Mouse (Mus musculus): ENCODE results near the gene Rgmb. TPM values are rescaled to one million over a fixed set of nuclear protein-coding genes. Genes with fewer than 3 reads are reported as not detected.

The Rgmb gene
- polyA plus RNA-seq (2016; fragmentation: Nextera tagmentation; extraction: Ambion mirVana) = 27.6 and 43.0 TPM in 2 replicates

- WGBS = 1% methylated on average over 55 of the region's 55 CpGs
- Histone ChIP-seq H3K36me3 (no peaks in the 10 kb centered on the region), H3K4me1 (peaks cover 49% of the 10 kb centered on the region), H3K9me3 (replicated peaks) (no peaks in the 10 kb centered on the region), H3K27ac (replicated peaks) (peak within 1 kb of the TSS; percentile 94), H3K27me3 (ENCODE audit: low read depth, poor library complexity, severe bottlenecking) (peaks cover 14% of the 10 kb centered on the region; the same call in 1 of the 2 replicates), H3K4me3 (peak within 1 kb of the TSS; percentile 79)
- peak; percentile 76 for DNase-seq (ENCODE audit: low spot score)
Measured at GRCm38 (mm10) chr17:15830766-15831644, at the start of gene Rgmb. TSS of gene Rgmb (minus strand) at chr17:15831039.

- H3K9me3 ChIP-seq (replicated peaks) = no peaks in the 10 kb centered on the region
- H3K27me3 ChIP-seq (ENCODE audit: low read depth, poor library complexity, severe bottlenecking) = no peaks in the 10 kb centered on the region
- 89% methylated on average over 6 of the region's 6 CpGs for WGBS
- DNase-seq (ENCODE audit: low spot score) = no peak
- H3K36me3 ChIP-seq = no peaks in the 10 kb centered on the region
- no peak overlapping the region for H3K4me3 ChIP-seq
- H3K27ac ChIP-seq (replicated peaks) = no peak overlapping the region
- no peaks in the 10 kb centered on the region for H3K4me1 ChIP-seq
Measured at GRCm38 (mm10) chr17:15874765-15875164, 43.9 kb upstream of the Rgmb start.

GRCm38 (mm10) chr17:15872093-15872492 is 41.3 kb upstream of the Rgmb start:
- no peak for DNase-seq (ENCODE audit: low spot score)
- Histone ChIP-seq H3K27me3 (ENCODE audit: low read depth, poor library complexity, severe bottlenecking) (no peaks in the 10 kb centered on the region), H3K9me3 (replicated peaks) (no peaks in the 10 kb centered on the region), H3K4me1 (no peaks in the 10 kb centered on the region), H3K27ac (replicated peaks) (no peak overlapping the region), H3K4me3 (no peak overlapping the region), H3K36me3 (no peaks in the 10 kb centered on the region)

DNA sequence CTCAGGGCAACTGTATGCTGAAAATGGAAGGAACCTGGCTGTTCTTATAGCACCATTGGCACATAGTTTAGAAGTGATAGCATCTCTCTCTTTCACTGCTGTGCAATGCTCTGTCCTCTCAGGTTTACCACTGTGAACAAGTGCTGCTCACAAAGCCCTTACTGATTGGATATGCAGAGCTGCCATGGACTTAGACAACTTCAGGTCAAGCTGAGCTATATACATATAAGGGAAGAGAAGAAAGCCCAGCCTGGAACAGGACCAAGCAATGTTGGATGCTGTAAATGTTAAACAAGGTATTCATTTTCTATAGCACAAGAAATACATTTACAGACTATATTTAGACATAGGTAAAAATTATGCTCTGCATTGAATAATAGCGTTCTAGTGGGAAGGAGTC is 34.4 kb upstream of the Rgmb start:
- Histone ChIP-seq H3K4me1 (no peaks in the 10 kb centered on the region), H3K27me3 (ENCODE audit: low read depth, poor library complexity, severe bottlenecking) (no peaks in the 10 kb centered on the region), H3K27ac (replicated peaks) (no peak overlapping the region), H3K4me3 (no peak overlapping the region), H3K9me3 (replicated peaks) (no peaks in the 10 kb centered on the region), H3K36me3 (no peaks in the 10 kb centered on the region)
- no peak for DNase-seq (ENCODE audit: low spot score)
- 90% methylated on average over 1 of the region's 1 CpGs for WGBS

DNA sequence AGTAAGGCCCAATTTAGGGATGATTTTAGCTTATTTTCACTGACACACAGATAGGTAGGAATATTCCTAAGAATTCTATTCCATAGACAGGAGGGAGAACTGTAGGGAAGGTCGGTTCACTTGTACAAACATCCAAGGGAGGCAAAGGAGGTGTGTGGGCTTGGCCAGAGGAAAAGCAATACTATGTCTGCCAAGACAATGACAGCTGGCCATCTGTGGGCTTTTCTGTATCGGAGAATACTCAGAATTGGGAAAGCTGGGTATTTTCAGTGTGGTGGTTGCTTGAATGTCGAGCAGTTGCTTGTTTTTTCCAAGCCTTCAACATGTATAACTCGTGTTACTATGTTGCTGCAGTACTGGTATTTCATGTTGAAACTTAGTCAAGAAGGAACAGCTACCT is 31.5 kb upstream of the Rgmb start:
- WGBS = 82% methylated on average over 4 of the region's 4 CpGs
- DNase-seq (ENCODE audit: low spot score) = no peak
- Histone ChIP-seq H3K4me3 (no peak overlapping the region), H3K27me3 (ENCODE audit: low read depth, poor library complexity, severe bottlenecking) (no peaks in the 10 kb centered on the region), H3K4me1 (no peaks in the 10 kb centered on the region), H3K36me3 (no peaks in the 10 kb centered on the region), H3K27ac (replicated peaks) (no peak overlapping the region), H3K9me3 (replicated peaks) (no peaks in the 10 kb centered on the region)

- no peak for DNase-seq (ENCODE audit: low spot score)
- no peak overlapping the region for H3K27ac ChIP-seq (replicated peaks)
- peaks cover 7% of the 10 kb centered on the region for H3K4me1 ChIP-seq
- H3K27me3 ChIP-seq (ENCODE audit: low read depth, poor library complexity, severe bottlenecking) = no peaks in the 10 kb centered on the region
- WGBS = 74% methylated on average over 2 of the region's 2 CpGs
- no peak overlapping the region for H3K4me3 ChIP-seq
- no peaks in the 10 kb centered on the region for H3K9me3 ChIP-seq (replicated peaks)
- H3K36me3 ChIP-seq = no peaks in the 10 kb centered on the region
Measured at GRCm38 (mm10) chr17:15853121-15853520, 22.3 kb upstream of the Rgmb start.

DNA sequence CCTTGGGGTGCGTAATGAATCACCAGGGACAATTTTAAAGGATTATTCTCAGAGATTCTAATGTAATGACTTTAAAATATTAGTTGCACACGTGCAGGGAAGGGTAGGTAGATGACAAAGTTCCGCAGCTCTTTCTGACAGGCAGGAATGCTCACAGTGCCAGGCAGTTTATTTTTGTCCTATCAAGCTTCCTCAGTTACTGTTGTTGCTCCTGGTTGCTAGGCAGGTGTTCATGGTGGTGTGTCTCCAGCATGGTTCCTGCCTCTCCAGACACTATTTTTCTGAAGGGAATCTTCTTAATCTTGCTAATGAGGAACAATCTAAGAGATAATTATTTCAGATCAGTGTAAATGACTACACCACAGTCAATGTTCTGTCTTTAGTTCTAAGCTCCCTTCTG is 19.7 kb upstream of the Rgmb start:
- H3K27me3 ChIP-seq (ENCODE audit: low read depth, poor library complexity, severe bottlenecking) = no peaks in the 10 kb centered on the region
- DNase-seq (ENCODE audit: low spot score) = no peak
- H3K4me3 ChIP-seq = no peak overlapping the region
- H3K9me3 ChIP-seq (replicated peaks) = no peaks in the 10 kb centered on the region
- no peak overlapping the region for H3K27ac ChIP-seq (replicated peaks)
- H3K4me1 ChIP-seq = peaks cover 7% of the 10 kb centered on the region
- H3K36me3 ChIP-seq = no peaks in the 10 kb centered on the region
- WGBS = 90% methylated on average over 3 of the region's 3 CpGs

DNA sequence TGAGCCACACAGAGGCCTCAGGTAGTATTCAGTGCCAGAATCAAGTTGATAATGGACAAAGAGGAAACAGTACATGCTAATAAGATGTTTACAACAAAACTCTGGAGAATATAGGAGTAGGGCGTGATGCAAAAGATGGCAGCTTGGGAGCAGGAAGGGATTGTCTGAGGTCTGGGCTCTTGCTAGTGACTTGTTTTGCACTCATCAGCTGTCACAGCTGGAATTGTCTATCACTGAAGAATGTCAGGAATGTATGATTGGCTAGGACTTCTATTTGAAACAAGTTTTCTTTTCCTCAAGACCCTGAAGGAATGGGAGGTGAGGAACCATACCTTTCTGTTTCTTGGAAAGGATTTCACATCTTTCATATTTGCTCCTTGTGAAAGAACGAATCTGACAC is 10.6 kb upstream of the Rgmb start:
- Histone ChIP-seq H3K27ac (replicated peaks) (no peak overlapping the region), H3K9me3 (replicated peaks) (no peaks in the 10 kb centered on the region), H3K27me3 (ENCODE audit: low read depth, poor library complexity, severe bottlenecking) (no peaks in the 10 kb centered on the region), H3K36me3 (no peaks in the 10 kb centered on the region), H3K4me1 (no peaks in the 10 kb centered on the region), H3K4me3 (no peak overlapping the region)
- 84% methylated on average over 2 of the region's 2 CpGs for WGBS
- no peak for DNase-seq (ENCODE audit: low spot score)

- no peak for DNase-seq (ENCODE audit: low spot score)
- 19% methylated on average over 5 of the region's 5 CpGs for WGBS
- Histone ChIP-seq H3K9me3 (replicated peaks) (no peaks in the 10 kb centered on the region), H3K4me1 (peaks cover 44% of the 10 kb centered on the region), H3K4me3 (no peak overlapping the region), H3K27ac (replicated peaks) (no peak overlapping the region; the same call in 1 of the 2 replicates), H3K27me3 (ENCODE audit: low read depth, poor library complexity, severe bottlenecking) (peaks cover 14% of the 10 kb centered on the region; the same call in 1 of the 2 replicates), H3K36me3 (no peaks in the 10 kb centered on the region)
Measured at GRCm38 (mm10) chr17:15832398-15832797, 1.6 kb upstream of the Rgmb start.

DNA sequence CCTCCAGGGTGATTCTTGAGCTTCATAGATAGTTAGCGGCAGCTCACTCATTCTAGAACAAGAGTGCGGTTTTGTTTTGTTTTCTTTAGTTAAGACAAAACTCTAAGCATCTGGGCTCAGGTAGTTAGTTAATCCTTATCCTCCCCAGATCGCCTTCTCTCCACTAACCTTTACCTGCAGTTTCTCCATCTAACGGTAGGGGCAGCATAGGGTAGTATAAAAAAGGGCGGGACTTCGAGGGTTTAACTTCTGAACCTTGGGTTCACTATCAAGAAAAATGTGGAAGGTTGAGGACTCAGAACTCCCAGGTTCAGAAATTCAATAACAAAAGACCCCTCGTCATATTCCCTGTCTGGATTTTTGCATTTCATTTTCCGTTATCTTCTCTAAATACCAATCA is 971 bp upstream of the Rgmb start:
- no peak overlapping the region for H3K4me3 ChIP-seq
- WGBS = 12% methylated on average over 8 of the region's 8 CpGs
- no peaks in the 10 kb centered on the region for H3K36me3 ChIP-seq

DNA sequence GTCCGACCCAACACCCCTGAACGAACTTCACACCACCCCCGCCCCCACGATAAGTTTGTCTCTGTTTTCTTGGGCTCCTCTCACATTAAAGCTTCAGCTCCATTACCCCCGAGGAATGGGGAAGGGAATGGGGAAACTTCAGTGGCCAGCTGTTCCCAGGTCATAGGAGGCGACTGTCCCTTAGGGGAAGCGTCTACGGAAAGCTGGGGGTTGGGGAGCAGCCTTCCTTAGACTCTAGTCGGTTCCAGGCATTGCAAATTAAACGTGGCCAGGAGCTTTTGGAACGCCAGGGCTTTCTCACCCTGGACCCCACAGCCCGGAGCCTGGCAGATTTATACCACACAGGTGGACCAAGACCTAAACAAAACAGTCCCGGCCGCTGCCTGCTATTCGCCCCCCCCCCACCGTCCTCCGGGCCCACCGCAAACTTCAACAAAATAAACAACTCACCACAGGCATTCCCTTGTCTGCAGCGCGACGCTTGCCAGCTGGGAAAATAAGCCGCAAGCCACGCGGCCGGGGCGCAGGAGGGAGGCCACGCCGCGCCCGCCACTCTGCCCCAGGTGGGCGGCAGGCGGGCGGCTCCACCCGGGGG is 571 bp downstream of the Rgmb start:
- H3K27me3 ChIP-seq (ENCODE audit: low read depth, poor library complexity, severe bottlenecking) = peaks cover 14% of the 10 kb centered on the region; the same call in 1 of the 2 replicates
- peak overlapping the region; percentile 94 for H3K27ac ChIP-seq (replicated peaks)
- no peaks in the 10 kb centered on the region for H3K36me3 ChIP-seq
- no peak for DNase-seq (ENCODE audit: low spot score)
- peak overlapping the region; percentile 79 for H3K4me3 ChIP-seq
- H3K4me1 ChIP-seq = peaks cover 52% of the 10 kb centered on the region
- H3K9me3 ChIP-seq (replicated peaks) = no peaks in the 10 kb centered on the region
- WGBS = under 1% methylated on average over 34 of the region's 34 CpGs

More for the DNA sequence above, 971 bp upstream of the Rgmb start:
- Histone ChIP-seq H3K27ac (replicated peaks) (no peak overlapping the region), H3K4me1 (peaks cover 49% of the 10 kb centered on the region), H3K27me3 (ENCODE audit: low read depth, poor library complexity, severe bottlenecking) (peaks cover 14% of the 10 kb centered on the region; the same call in 1 of the 2 replicates), H3K9me3 (replicated peaks) (no peaks in the 10 kb centered on the region)
- DNase-seq (ENCODE audit: low spot score) = peak; percentile 50

DNA sequence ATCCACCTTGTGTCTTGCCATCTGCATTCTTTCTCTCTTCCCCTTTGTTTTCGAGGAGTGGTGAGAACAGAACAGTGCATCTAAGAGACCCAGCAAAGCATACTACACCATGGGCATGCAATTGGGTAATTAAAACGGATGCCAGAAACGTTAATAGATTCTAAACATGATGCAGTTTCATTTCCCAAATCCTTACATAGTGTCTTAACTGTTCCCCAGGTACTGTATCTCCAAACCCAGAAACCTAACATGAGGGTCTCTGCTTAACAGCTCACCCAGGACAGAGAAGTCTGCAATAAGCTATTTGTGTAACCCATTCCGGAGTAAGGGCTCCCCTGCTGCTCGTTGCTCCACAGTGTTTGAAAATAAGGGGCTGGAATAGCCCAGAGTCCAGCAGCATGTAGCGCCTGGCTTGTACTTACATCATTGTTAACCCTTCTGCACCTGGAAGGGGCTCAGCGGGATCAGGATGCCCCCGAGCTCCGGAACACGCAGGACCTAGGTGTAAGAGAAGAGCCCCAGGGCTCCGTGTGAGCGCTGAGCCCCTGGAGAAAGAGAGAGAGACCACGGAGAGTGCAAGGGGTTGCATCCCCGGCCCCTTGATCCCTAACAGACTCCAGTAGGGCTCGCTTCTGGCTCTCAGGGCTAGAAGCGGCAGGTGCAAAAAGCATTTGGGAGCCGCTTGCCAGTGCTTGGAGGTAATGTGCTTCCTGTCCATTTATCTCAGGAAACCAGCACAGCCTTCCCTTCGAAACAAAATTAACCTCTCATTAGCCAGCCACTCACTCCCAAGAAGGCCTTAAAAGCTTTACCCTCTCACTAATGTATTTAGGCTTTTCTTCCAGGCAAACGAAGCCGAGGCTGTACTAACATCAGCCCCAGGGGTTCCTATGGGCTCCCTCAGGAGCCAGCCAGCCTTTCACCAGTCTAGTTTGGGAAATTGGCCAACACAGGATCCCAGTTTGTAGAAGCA is 1.4 kb downstream of the Rgmb start:
- under 1% methylated on average over 20 of the region's 20 CpGs for WGBS
- Histone ChIP-seq H3K36me3 (no peaks in the 10 kb centered on the region), H3K4me3 (peak overlapping the region; percentile 79), H3K4me1 (peaks cover 56% of the 10 kb centered on the region), H3K27me3 (ENCODE audit: low read depth, poor library complexity, severe bottlenecking) (peaks cover 14% of the 10 kb centered on the region; the same call in 1 of the 2 replicates), H3K27ac (replicated peaks) (peak overlapping the region; percentile 94), H3K9me3 (replicated peaks) (no peaks in the 10 kb centered on the region)
- DNase-seq (ENCODE audit: low spot score) = peak; percentile 63

Data from midbrain, embryonic 10.5 days (tissue).